31 mouse cellular contexts compared by ENCODE assay signal in genomic region chr2:181152701-181153100, GRCm38 (mm10). TPM values are rescaled to one million over a fixed set of nuclear protein-coding genes. Genes with fewer than 3 reads are reported as not detected.
DNase-seq lines count a peak whose midpoint lies in the region; TF ChIP-seq lines count a peak whose summit lies in the region.
"Had no signal": no experiment of that assay in that cellular context is flagged by ENCODE, and none has a peak within 500 bp of the region (broad histone marks: within the 10 kb centered on the region; RNA-seq: fewer than 3 reads in every experiment).

No protein-coding gene starts in this region.

- no peak overlapping the region for H3K27ac ChIP-seq in cortical plate, adult 2 months (ENCODE audit: insufficient read depth, low read length)
- H3K27ac ChIP-seq: embryonic facial prominence, embryonic 12.5 days; hindbrain, postnatal 0 days; limb, embryonic 15.5 days; liver, embryonic 14.5 days; midbrain, embryonic 13.5 days; stomach, postnatal 0 days had no signal

- no peak for TF ChIP-seq CTCF in cortical plate, adult 2 months (IDR thresholded peaks at IDR 0.05; ENCODE audit: extremely low read depth, insufficient read depth, low read length)

- no peak; the same call in 1 of the 2 replicates for TF ChIP-seq POLR2A in cortical plate, adult 2 months (IDR thresholded peaks at IDR 0.05; ENCODE audit: extremely low read depth, insufficient read depth, low read length)

- peak overlapping the region; percentile 97 for H3K4me3 ChIP-seq in cortical plate, adult 2 months (ENCODE audit: insufficient read depth, low read length)
- H3K4me3 ChIP-seq: embryonic facial prominence, embryonic 12.5 days; heart, embryonic 12.5 days; limb, embryonic 15.5 days; megakaryocyte, embryonic 14.5 days; midbrain, embryonic 13.5 days had no signal

- peaks cover 7% of the 10 kb centered on the region for H3K4me1 ChIP-seq in cortical plate, adult 2 months (ENCODE audit: control insufficient read depth, insufficient read depth, low read length)

- peak; percentile 35 for DNase-seq in cerebellum, adult 11 months
- no peak for DNase-seq in cerebellum, postnatal 4 days (ENCODE audit: low spot score in 2 of 2)
- DNase-seq in layer of hippocampus, adult 11-12 months (ENCODE audit: low spot score): peak; percentile 15
- no peak for DNase-seq in layer of hippocampus, postnatal 14 days (ENCODE audit: low spot score in 2 of 2)
- peak; percentile 56 for DNase-seq in right cerebral cortex, adult 18-20 months
- no peak for DNase-seq in right cerebral cortex, postnatal 25 days
- DNase-seq in retina, embryonic 14.5 days (ENCODE audit: low spot score): no peak
- DNase-seq: adrenal gland, adult 8-10 months; heart, postnatal 10 days; kidney, adult 9 months; kidney, postnatal 14 days; left cerebral cortex, postnatal 4 days; lung, embryonic 14.5 days; thymus, adult 2 months; thymus, postnatal 4 days had no signal

RNA-seq across cellular contexts. Expression of gene Eef1a2, which starts 4.1 kb away (rescaled TPM):
- 100 to 1,000 TPM; 904 to 919 TPM for total RNA-seq in layer of hippocampus, postnatal 14 days (2021)
- polyA plus RNA-seq in cortical plate, adult 2 months (2012; rRNA removed): 1,125 and 1,195 TPM in 2 replicates
- total RNA-seq: monocyte, adult 5-6 weeks; neutrophil, adult 5-6 weeks had no signal
- polyA plus RNA-seq: activated CD4-positive, CD25-positive, alpha-beta regulatory T cell, adult 4 months; limb, embryonic 15.5 days; liver, embryonic 14.5 days; lung, embryonic 14.5 days had no signal

RNA-seq across cellular contexts. Expression of gene Kcnq2, which starts 17.6 kb away (rescaled TPM):
- 100 to 1,000 TPM; 228 to 235 TPM for total RNA-seq in layer of hippocampus, postnatal 14 days (2021)
- polyA plus RNA-seq in cortical plate, adult 2 months (2012; rRNA removed): 171 and 180 TPM in 2 replicates
- total RNA-seq: gastrocnemius, postnatal 4 days; heart, postnatal 10 days; monocyte, adult 5-6 weeks; neutrophil, adult 5-6 weeks had no signal
- polyA plus RNA-seq: activated CD4-positive, CD25-positive, alpha-beta regulatory T cell, adult 4 months had no signal

RNA-seq across cellular contexts. Expression of gene Ppdpf, which starts 34.3 kb away (rescaled TPM):
- 100 to 1,000 TPM; 118 to 135 TPM for total RNA-seq in layer of hippocampus, postnatal 14 days (2021)
- polyA plus RNA-seq in cortical plate, adult 2 months (2012; rRNA removed): 115 and 128 TPM in 2 replicates

RNA-seq across cellular contexts. Expression of gene Ptk6, which starts 49.9 kb away (rescaled TPM):
- not detected for total RNA-seq in layer of hippocampus, postnatal 14 days (2021)
- 0.04 and 0.10 TPM in 2 replicates for polyA plus RNA-seq in cortical plate, adult 2 months (2012; rRNA removed)
- total RNA-seq: heart, postnatal 10 days; hindbrain, postnatal 0 days; layer of hippocampus, adult 8-10 months; left cerebral cortex, postnatal 4 days had no signal
- polyA plus RNA-seq: activated CD4-positive, CD25-positive, alpha-beta regulatory T cell, adult 4 months; embryonic facial prominence, embryonic 12.5 days; forebrain, embryonic 11.5 days; heart, embryonic 12.5 days; hindbrain, embryonic 11.5 days; hindbrain, postnatal 0 days; lung, embryonic 14.5 days; midbrain, embryonic 13.5 days had no signal

Comparison
In these comparisons a context has a peak if more than half of its experiments do, and no peak if none do; other contexts are left out.
1. DNase-seq: peak in cerebellum, adult 11 months (single experiment), layer of hippocampus, adult 11-12 months (single experiment) and right cerebral cortex, adult 18-20 months (single experiment); none in cerebellum, postnatal 4 days (0 of 2), layer of hippocampus, postnatal 14 days (0 of 2), right cerebral cortex, postnatal 25 days (single experiment) and retina, embryonic 14.5 days (single experiment).